Mouse (Mus musculus): ENCODE measurements at regions not wholly inside any gene's neighbourhood (a gene's known extent, or its start where the extent isn't known, plus 50 kb on each side); places are given as distances from the start of the nearest gene placed in this dataset.

- intact Hi-C loops (cut with DNase I): no loop called here
- DNase-seq: no peak
These were observed 76.7 kb downstream of the Trim29 start for GRCm38 (mm10) chr9:43387397-43387796.

GRCm38 (mm10) chr9:43389491-43390083 lies 78.9 kb downstream of the Trim29 start:
- no peak for DNase-seq
- intact Hi-C loops (cut with DNase I): no loop called here

- DNase-seq: no peak
- intact Hi-C loops (cut with DNase I): no loop called here
These were observed 81.9 kb downstream of the Trim29 start for GRCm38 (mm10) chr9:43392467-43393064.

GRCm38 (mm10) chr9:43394204-43394603 lies 83.6 kb downstream of the Trim29 start:
- intact Hi-C loops (cut with DNase I): no loop called here
- DNase-seq: peak; percentile 5 to 6

- no peak for DNase-seq
These were observed 84.6 kb downstream of the Trim29 start for GRCm38 (mm10) chr9:43395209-43395608.

GRCm38 (mm10) chr9:43396566-43396965 lies 85.9 kb downstream of the Trim29 start:
- DNase-seq: no peak
- intact Hi-C loops (cut with DNase I): no loop called here

More at GRCm38 (mm10) chr9:43395209-43395608, 84.6 kb downstream of the Trim29 start:
- intact Hi-C loops (cut with DNase I): no loop called here

- intact Hi-C loops (cut with DNase I): no loop called here
These were observed 97.8 kb downstream of the Trim29 start for GRCm38 (mm10) chr9:43408493-43408892.

GRCm38 (mm10) chr9:43412473-43412872 lies 101.8 kb downstream of the Trim29 start:
- no peak for DNase-seq
- intact Hi-C loops (cut with DNase I): no loop called here

More at GRCm38 (mm10) chr9:43408493-43408892, 97.8 kb downstream of the Trim29 start:
- DNase-seq: no peak

GRCm38 (mm10) chr9:43419993-43420715 lies 109.5 kb downstream of the Trim29 start:
- DNase-seq: no peak
- intact Hi-C loops (cut with DNase I): no loop called here

- DNase-seq: no peak
- intact Hi-C loops (cut with DNase I): no loop called here
These were observed 116.4 kb downstream of the Trim29 start for GRCm38 (mm10) chr9:43427007-43427406.

- intact Hi-C loops (cut with DNase I): no loop called here
- DNase-seq: no peak
These were observed 123.3 kb downstream of the Trim29 start for GRCm38 (mm10) chr9:43433953-43434352.

- intact Hi-C loops (cut with DNase I): no loop called here
- no peak for DNase-seq
These were observed 127.8 kb downstream of the Trim29 start for GRCm38 (mm10) chr9:43438476-43438875.

- no peak for DNase-seq
- intact Hi-C loops (cut with DNase I): no loop called here
These were observed 130.4 kb downstream of the Trim29 start for GRCm38 (mm10) chr9:43440959-43441510.

- intact Hi-C loops (cut with DNase I): no loop called here
- DNase-seq: no peak
These were observed 134.8 kb downstream of the Trim29 start for GRCm38 (mm10) chr9:43445491-43445890.

- intact Hi-C loops (cut with DNase I): no loop called here
- DNase-seq: no peak
These were observed 136.7 kb downstream of the Trim29 start for GRCm38 (mm10) chr9:43447372-43447771.

- intact Hi-C loops (cut with DNase I): no loop called here
- DNase-seq: no peak
These were observed 138.3 kb downstream of the Trim29 start for GRCm38 (mm10) chr9:43448981-43449380.

- intact Hi-C loops (cut with DNase I): no loop called here
- no peak for DNase-seq
These were observed 143.4 kb downstream of the Trim29 start for GRCm38 (mm10) chr9:43453953-43454582.

- DNase-seq: peak in 1 of 2 experiments; percentile 5
- intact Hi-C loops (cut with DNase I): no loop called here
These were observed 147.1 kb downstream of the Trim29 start for GRCm38 (mm10) chr9:43457736-43458135.

- no peak for DNase-seq
- intact Hi-C loops (cut with DNase I): no loop called here
These were observed 150.5 kb downstream of the Trim29 start for GRCm38 (mm10) chr9:43461131-43461530.

GRCm38 (mm10) chr9:43463445-43464090 lies 152.9 kb downstream of the Trim29 start:
- intact Hi-C loops (cut with DNase I): no loop called here

GRCm38 (mm10) chr9:43465129-43465528 lies 154.5 kb downstream of the Trim29 start:
- DNase-seq: no peak
- intact Hi-C loops (cut with DNase I): no loop called here

More at GRCm38 (mm10) chr9:43463445-43464090, 152.9 kb downstream of the Trim29 start:
- DNase-seq: no peak
